In the genomic region with DNA sequence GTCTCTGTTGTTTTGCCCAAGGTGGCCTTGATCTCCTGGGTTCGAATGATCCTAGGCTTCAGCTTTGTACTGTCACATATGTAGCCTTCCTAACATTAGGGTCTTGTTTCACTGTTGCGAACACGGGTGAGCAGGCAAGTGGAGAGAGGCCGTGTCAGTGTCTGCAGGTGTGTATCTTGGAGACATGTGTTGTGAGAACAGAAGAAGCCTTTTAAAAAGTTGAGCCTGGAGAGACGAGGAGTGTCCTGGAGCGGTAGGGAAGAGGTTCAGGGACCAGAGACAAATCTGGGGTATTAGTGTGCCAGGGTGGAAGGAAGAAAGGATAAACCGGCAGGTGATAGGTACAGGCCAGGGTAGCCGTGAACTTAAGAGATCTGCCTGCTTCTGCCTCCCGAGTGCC, we compare ENCODE assay signal across 8 mouse cellular contexts. TPM values are rescaled to one million over a fixed set of nuclear protein-coding genes. Genes with fewer than 3 reads are reported as not detected.
A peak's percentile ranks its signal among the peaks of the same experiment; 100 is the strongest.
DNase-seq lines count a peak whose midpoint lies in the region; ATAC-seq lines count a peak whose summit lies in the region.
"Had no signal": no experiment of that assay in that cellular context is flagged by ENCODE, and none has a peak within 500 bp of the region (broad histone marks: within the 10 kb centered on the region; RNA-seq: fewer than 3 reads in every experiment).

No protein-coding gene starts in this region.

- peak; percentile 1 to 8 for DNase-seq in layer of hippocampus, postnatal 10 days (ENCODE audit: low spot score in 2 of 2)
- DNase-seq in layer of hippocampus, postnatal 25 days (ENCODE audit: extremely low spot score in 1 of 2, low spot score in 1 of 2) = no peak
- no peak for DNase-seq in embryonic facial prominence, embryonic 10.5 days (ENCODE audit: low spot score)
- DNase-seq in liver, embryonic 13.5 days = no peak
- DNase-seq in ovary, postnatal 36 days (ENCODE audit: low spot score) = no peak
- DNase-seq in urinary bladder, adult 2 months (ENCODE audit: low spot score) = no peak

- H3K27ac ChIP-seq in embryonic facial prominence, embryonic 10.5 days (replicated peaks) = no peak overlapping the region
- no peak overlapping the region for H3K27ac ChIP-seq in forebrain, embryonic 16.5 days (ENCODE audit: low read length)
- no peak overlapping the region for H3K27ac ChIP-seq in liver, embryonic 13.5 days

- H3K36me3 ChIP-seq in embryonic facial prominence, embryonic 10.5 days (replicated peaks) = peaks cover 38% of the 10 kb centered on the region
- H3K36me3 ChIP-seq in forebrain, embryonic 16.5 days (ENCODE audit: control insufficient read depth, insufficient read depth) = peaks cover under 1% of the 10 kb centered on the region
- peaks cover 33% of the 10 kb centered on the region for H3K36me3 ChIP-seq in liver, embryonic 13.5 days

- H3K4me1 ChIP-seq in embryonic facial prominence, embryonic 10.5 days = peaks cover 48% of the 10 kb centered on the region
- H3K4me1 ChIP-seq in forebrain, embryonic 16.5 days (replicated peaks; ENCODE audit: control insufficient read depth, insufficient read depth, low read length) = peaks cover 20% of the 10 kb centered on the region
- H3K4me1 ChIP-seq in liver, embryonic 13.5 days (replicated peaks) = peaks cover 51% of the 10 kb centered on the region

- peak overlapping the region; percentile 77 for H3K4me2 ChIP-seq in forebrain, embryonic 16.5 days (ENCODE audit: low read length)
- H3K4me2 ChIP-seq in liver, embryonic 13.5 days = peak overlapping the region; percentile 98

- H3K27me3 ChIP-seq in embryonic facial prominence, embryonic 10.5 days (replicated peaks; ENCODE audit: low read depth, poor library complexity, severe bottlenecking) = no peaks in the 10 kb centered on the region
- no peaks in the 10 kb centered on the region for H3K27me3 ChIP-seq in forebrain, embryonic 16.5 days (replicated peaks; ENCODE audit: control insufficient read depth, insufficient read depth, low read length)
- H3K27me3 ChIP-seq in liver, embryonic 13.5 days = no peaks in the 10 kb centered on the region

- H3K9ac ChIP-seq in forebrain, embryonic 16.5 days (replicated peaks; ENCODE audit: low read depth, low read length) = no peak overlapping the region
- peak overlapping the region; percentile 73 for H3K9ac ChIP-seq in liver, embryonic 13.5 days

- peak overlapping the region; percentile 81 for H3K4me3 ChIP-seq in embryonic facial prominence, embryonic 10.5 days
- H3K4me3 ChIP-seq in forebrain, embryonic 16.5 days (replicated peaks; ENCODE audit: low read length) = peak overlapping the region; percentile 66
- peak overlapping the region; percentile 75 for H3K4me3 ChIP-seq in liver, embryonic 13.5 days (replicated peaks)

- no peaks in the 10 kb centered on the region for H3K9me3 ChIP-seq in embryonic facial prominence, embryonic 10.5 days
- no peaks in the 10 kb centered on the region for H3K9me3 ChIP-seq in forebrain, embryonic 16.5 days (ENCODE audit: control insufficient read depth, low read length)
- H3K9me3 ChIP-seq in liver, embryonic 13.5 days (replicated peaks) = no peaks in the 10 kb centered on the region

- 81% methylated on average over 9 of the region's 9 CpGs for WGBS in embryonic facial prominence, embryonic 10.5 days
- WGBS in forebrain, embryonic 16.5 days = 83% methylated on average over 9 of the region's 9 CpGs
- WGBS in liver, embryonic 13.5 days (ENCODE audit: insufficient replicate concordance) = 62% methylated on average over 9 of the region's 9 CpGs

- ATAC-seq in forebrain, embryonic 16.5 days = no peak
- no peak for ATAC-seq in liver, embryonic 13.5 days (ENCODE audit: low read depth)

RNA-seq across cellular contexts. Expression of a gene that starts 1.4 kb away (rescaled TPM):
- 1 to 10 TPM; 2.4 to 2.8 TPM for total RNA-seq in layer of hippocampus, postnatal 10 days (2021)
- total RNA-seq in layer of hippocampus, postnatal 25 days (2021) = 1 to 10 TPM; 3.2 to 4.7 TPM
- 1.6 and 3.2 TPM in 2 replicates for polyA plus RNA-seq in embryonic facial prominence, embryonic 10.5 days (2016; fragmentation: Nextera tagmentation; extraction: Ambion mirVana)
- polyA plus RNA-seq in forebrain, embryonic 16.5 days (2015; fragmentation: Nextera tagmentation; extraction: Ambion mirVana) = 0.55 and 0.70 TPM in 2 replicates
- 0.71 and 0.75 TPM in 2 replicates for polyA plus RNA-seq in liver, embryonic 13.5 days (2015; fragmentation: Nextera tagmentation; extraction: Ambion mirVana)
- polyA plus RNA-seq in urinary bladder, adult 2 months (2012; rRNA removed) = 70.2 and 82.3 TPM in 2 replicates

RNA-seq across cellular contexts. Expression of a gene that starts 2.3 kb away (rescaled TPM):
- 10 to 100 TPM; 38.5 to 45.2 TPM for total RNA-seq in layer of hippocampus, postnatal 10 days (2021)
- total RNA-seq in layer of hippocampus, postnatal 25 days (2021) = 10 to 100 TPM; 30.9 to 34.9 TPM
- polyA plus RNA-seq in embryonic facial prominence, embryonic 10.5 days (2016; fragmentation: Nextera tagmentation; extraction: Ambion mirVana) = 77.5 and 83.8 TPM in 2 replicates
- polyA plus RNA-seq in forebrain, embryonic 16.5 days (2015; fragmentation: Nextera tagmentation; extraction: Ambion mirVana) = 53.6 and 62.5 TPM in 2 replicates
- polyA plus RNA-seq in liver, embryonic 13.5 days (2015; fragmentation: Nextera tagmentation; extraction: Ambion mirVana) = 44.2 and 47.6 TPM in 2 replicates
- polyA plus RNA-seq in urinary bladder, adult 2 months (2012; rRNA removed) = 30.6 and 31.0 TPM in 2 replicates

RNA-seq across cellular contexts. Expression of a gene that starts 12.4 kb away (rescaled TPM):
- 1 to 10 TPM; 1.8 to 2.0 TPM for total RNA-seq in layer of hippocampus, postnatal 10 days (2021)
- 10 to 100 TPM; 14.0 to 14.7 TPM for total RNA-seq in layer of hippocampus, postnatal 25 days (2021)
- 0.16 and 0.55 TPM in 2 replicates for polyA plus RNA-seq in embryonic facial prominence, embryonic 10.5 days (2016; fragmentation: Nextera tagmentation; extraction: Ambion mirVana)
- 0.48 and 0.72 TPM in 2 replicates for polyA plus RNA-seq in forebrain, embryonic 16.5 days (2015; fragmentation: Nextera tagmentation; extraction: Ambion mirVana)
- 0.09 TPM in 1 of 2 replicates, not detected in the other for polyA plus RNA-seq in liver, embryonic 13.5 days (2015; fragmentation: Nextera tagmentation; extraction: Ambion mirVana)
- 0.29 and 0.33 TPM in 2 replicates for polyA plus RNA-seq in urinary bladder, adult 2 months (2012; rRNA removed)

RNA-seq across cellular contexts. Expression of a gene that starts 21.7 kb away (rescaled TPM):
- total RNA-seq in layer of hippocampus, postnatal 10 days (2021) = not detected
- total RNA-seq in layer of hippocampus, postnatal 25 days (2021) = not detected
- polyA plus RNA-seq in embryonic facial prominence, embryonic 10.5 days (2016; fragmentation: Nextera tagmentation; extraction: Ambion mirVana) = not detected in 2 replicates
- polyA plus RNA-seq in forebrain, embryonic 16.5 days (2015; fragmentation: Nextera tagmentation; extraction: Ambion mirVana) = not detected in 2 replicates
- not detected in 2 replicates for polyA plus RNA-seq in liver, embryonic 13.5 days (2015; fragmentation: Nextera tagmentation; extraction: Ambion mirVana)
- not detected in 2 replicates for polyA plus RNA-seq in urinary bladder, adult 2 months (2012; rRNA removed)
- total RNA-seq: left cerebral cortex, adult 18-20 months had no signal

RNA-seq across cellular contexts. Expression of a gene that starts 25.0 kb away (rescaled TPM):
- 100 to 1,000 TPM; 226 to 234 TPM for total RNA-seq in layer of hippocampus, postnatal 10 days (2021)
- 100 to 1,000 TPM; 178 to 202 TPM for total RNA-seq in layer of hippocampus, postnatal 25 days (2021)
- 320 and 346 TPM in 2 replicates for polyA plus RNA-seq in embryonic facial prominence, embryonic 10.5 days (2016; fragmentation: Nextera tagmentation; extraction: Ambion mirVana)
- polyA plus RNA-seq in forebrain, embryonic 16.5 days (2015; fragmentation: Nextera tagmentation; extraction: Ambion mirVana) = 221 and 249 TPM in 2 replicates
- 12.7 and 13.2 TPM in 2 replicates for polyA plus RNA-seq in liver, embryonic 13.5 days (2015; fragmentation: Nextera tagmentation; extraction: Ambion mirVana)
- 42.5 and 47.9 TPM in 2 replicates for polyA plus RNA-seq in urinary bladder, adult 2 months (2012; rRNA removed)

Comparison
In these comparisons a context has a peak if more than half of its experiments do, and no peak if none do; other contexts are left out.
1. DNase-seq: peak in layer of hippocampus, postnatal 10 days (2 of 2); none in layer of hippocampus, postnatal 25 days (0 of 2), embryonic facial prominence, embryonic 10.5 days (single experiment), liver, embryonic 13.5 days (single experiment), ovary, postnatal 36 days (single experiment) and urinary bladder, adult 2 months (single experiment).
2. RNA of a gene that starts 1.4 kb away (polyA plus RNA-seq): 70.2 to 82.3 TPM in urinary bladder, adult 2 months; 1.6 to 3.2 TPM in embryonic facial prominence, embryonic 10.5 days, 0.71 to 0.75 TPM in liver, embryonic 13.5 days and 0.55 to 0.70 TPM in forebrain, embryonic 16.5 days; every median in the first group is over 10 times any median in the second.
3. Peak in every context shown above with its lines, with median percentiles within 50 percentile points of each other: H3K4me3 ChIP-seq.